Mouse (Mus musculus): ENCODE data around the gene Slc1a6. TPM values are rescaled to one million over a fixed set of nuclear protein-coding genes. Genes with fewer than 3 reads are reported as not detected.

The Slc1a6 gene
- polyA plus RNA-seq (2014; fragmentation: Nextera tagmentation; extraction: Ambion mirVana) = 0.45 and 0.73 TPM in 2 replicates

DNA sequence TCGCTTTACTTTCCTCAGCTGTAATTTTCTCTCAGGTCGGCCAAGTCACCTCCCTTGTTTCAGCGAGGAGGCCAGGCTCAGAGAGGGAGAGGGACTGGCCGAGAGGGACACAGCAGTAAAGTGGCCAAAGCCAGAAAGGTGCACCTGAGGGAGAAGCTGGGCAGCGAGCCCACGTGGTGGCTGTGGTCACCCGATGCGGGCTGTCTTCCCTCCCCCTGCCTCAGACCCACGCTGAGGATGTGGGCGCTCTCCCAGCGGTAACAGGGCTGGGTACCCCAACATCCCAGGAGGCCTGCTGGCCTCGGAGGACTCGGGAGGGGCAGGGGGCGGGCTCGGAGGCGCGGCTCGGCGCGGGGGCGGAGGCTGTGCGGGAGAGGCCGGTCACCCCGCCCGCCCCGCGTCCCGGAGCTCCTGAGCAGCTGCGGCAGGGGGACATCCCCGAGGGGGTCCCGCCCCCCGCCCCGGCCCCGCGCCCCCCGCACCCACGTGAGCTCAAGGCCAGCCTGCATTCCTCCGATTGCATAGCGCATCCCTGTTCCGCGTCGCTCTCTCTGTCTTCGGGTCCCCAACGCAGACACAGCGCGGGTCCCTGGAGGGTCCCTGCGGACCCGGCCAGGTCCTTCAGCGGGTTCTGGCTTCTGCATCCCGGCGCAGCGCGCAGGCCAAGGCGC, at the start of gene Slc1a6:
TSS of gene Slc1a6 (plus strand) at position 516 of the 671 bp plus-strand sequence.
- H3K4me2 ChIP-seq = peak within 1 kb of the TSS; percentile 78
- no peaks in the 10 kb centered on the region for H3K36me3 ChIP-seq (ENCODE audit: control insufficient read depth, insufficient read depth, low read length)
- H3K9ac ChIP-seq (ENCODE audit: low read depth, low read length) = peak within 1 kb of the TSS; percentile 34; the same call in 1 of the 2 replicates
- under 1% methylated on average over 49 of the region's 54 CpGs for WGBS
- H3K4me1 ChIP-seq (replicated peaks; ENCODE audit: control insufficient read depth, insufficient read depth, low read length) = no peaks in the 10 kb centered on the region
- no peak within 1 kb of the TSS for H3K27ac ChIP-seq (ENCODE audit: low read depth, low read length)
- no peaks in the 10 kb centered on the region for H3K9me3 ChIP-seq (ENCODE audit: control insufficient read depth, low read length)
- H3K27me3 ChIP-seq (replicated peaks; ENCODE audit: control insufficient read depth, insufficient read depth, low read length) = peaks cover 19% of the 10 kb centered on the region
- H3K4me3 ChIP-seq (ENCODE audit: low read depth, low read length) = peak within 1 kb of the TSS; percentile 46
- peak; percentile 43 for ATAC-seq (replicated peaks; ENCODE audit: low FRiP score)
- no peak for DNase-seq (ENCODE audit: low spot score)

DNA sequence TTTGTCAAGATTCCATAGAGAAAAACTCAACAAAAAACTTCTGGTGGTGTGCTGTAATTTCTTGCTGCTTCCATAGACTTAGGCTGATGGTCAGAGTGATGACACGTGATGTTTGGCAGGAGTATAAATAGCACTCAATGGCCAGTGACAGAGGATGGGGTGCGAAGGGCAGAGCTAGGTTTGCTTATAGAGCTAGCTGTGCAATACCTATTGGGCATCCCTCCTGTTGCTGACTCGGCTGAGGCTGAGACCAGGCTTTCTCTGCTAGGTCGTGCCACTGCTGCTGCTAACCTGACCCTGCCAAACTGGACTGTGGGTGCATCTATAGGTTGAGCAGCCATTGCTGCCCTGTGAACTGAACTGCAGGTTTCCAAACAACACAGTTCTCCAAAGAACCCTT, 40.5 kb upstream of the Slc1a6 start:
- no peak for DNase-seq (ENCODE audit: low spot score)
- Histone ChIP-seq H3K27me3 (replicated peaks; ENCODE audit: control insufficient read depth, insufficient read depth, low read length) (no peaks in the 10 kb centered on the region), H3K4me2 (no peak overlapping the region), H3K9me3 (ENCODE audit: control insufficient read depth, low read length) (no peaks in the 10 kb centered on the region; the same call in 1 of the 2 replicates), H3K27ac (ENCODE audit: low read depth, low read length) (no peak overlapping the region), H3K4me3 (ENCODE audit: low read depth, low read length) (no peak overlapping the region), H3K36me3 (ENCODE audit: control insufficient read depth, insufficient read depth, low read length) (no peaks in the 10 kb centered on the region), H3K4me1 (replicated peaks; ENCODE audit: control insufficient read depth, insufficient read depth, low read length) (no peaks in the 10 kb centered on the region), H3K9ac (ENCODE audit: low read depth, low read length) (no peak overlapping the region)
- no peak for ATAC-seq (replicated peaks; ENCODE audit: low FRiP score)
- 66% methylated on average over 4 of the region's 4 CpGs for WGBS

DNA sequence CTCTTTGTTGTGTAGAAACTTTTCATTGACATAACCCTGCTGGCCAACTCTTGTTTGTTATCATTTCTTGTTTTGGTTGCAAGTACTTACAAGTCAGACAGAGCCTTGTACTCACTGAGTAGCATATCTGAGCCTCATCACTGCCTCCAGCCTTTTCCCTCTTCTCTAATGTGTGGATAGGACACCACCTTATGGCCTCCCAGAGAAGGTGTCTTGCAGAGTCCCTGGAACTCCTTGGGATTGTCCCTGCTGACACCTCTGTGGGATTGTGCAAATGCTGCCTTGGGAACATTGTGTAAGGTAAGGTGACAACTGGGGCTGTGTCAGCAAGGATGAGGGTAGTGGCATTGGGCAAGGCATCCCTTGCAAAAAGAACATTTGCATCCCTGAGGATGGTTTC, 36.6 kb upstream of the Slc1a6 start:
- ATAC-seq (replicated peaks; ENCODE audit: low FRiP score) (no peak), DNase-seq (ENCODE audit: low spot score) (no peak)
- Histone ChIP-seq H3K27ac (ENCODE audit: low read depth, low read length) (no peak overlapping the region), H3K27me3 (replicated peaks; ENCODE audit: control insufficient read depth, insufficient read depth, low read length) (no peaks in the 10 kb centered on the region), H3K9me3 (ENCODE audit: control insufficient read depth, low read length) (no peaks in the 10 kb centered on the region; the same call in 1 of the 2 replicates), H3K4me2 (no peak overlapping the region), H3K4me1 (replicated peaks; ENCODE audit: control insufficient read depth, insufficient read depth, low read length) (no peaks in the 10 kb centered on the region), H3K36me3 (ENCODE audit: control insufficient read depth, insufficient read depth, low read length) (no peaks in the 10 kb centered on the region), H3K9ac (ENCODE audit: low read depth, low read length) (no peak overlapping the region), H3K4me3 (ENCODE audit: low read depth, low read length) (no peak overlapping the region)

DNA sequence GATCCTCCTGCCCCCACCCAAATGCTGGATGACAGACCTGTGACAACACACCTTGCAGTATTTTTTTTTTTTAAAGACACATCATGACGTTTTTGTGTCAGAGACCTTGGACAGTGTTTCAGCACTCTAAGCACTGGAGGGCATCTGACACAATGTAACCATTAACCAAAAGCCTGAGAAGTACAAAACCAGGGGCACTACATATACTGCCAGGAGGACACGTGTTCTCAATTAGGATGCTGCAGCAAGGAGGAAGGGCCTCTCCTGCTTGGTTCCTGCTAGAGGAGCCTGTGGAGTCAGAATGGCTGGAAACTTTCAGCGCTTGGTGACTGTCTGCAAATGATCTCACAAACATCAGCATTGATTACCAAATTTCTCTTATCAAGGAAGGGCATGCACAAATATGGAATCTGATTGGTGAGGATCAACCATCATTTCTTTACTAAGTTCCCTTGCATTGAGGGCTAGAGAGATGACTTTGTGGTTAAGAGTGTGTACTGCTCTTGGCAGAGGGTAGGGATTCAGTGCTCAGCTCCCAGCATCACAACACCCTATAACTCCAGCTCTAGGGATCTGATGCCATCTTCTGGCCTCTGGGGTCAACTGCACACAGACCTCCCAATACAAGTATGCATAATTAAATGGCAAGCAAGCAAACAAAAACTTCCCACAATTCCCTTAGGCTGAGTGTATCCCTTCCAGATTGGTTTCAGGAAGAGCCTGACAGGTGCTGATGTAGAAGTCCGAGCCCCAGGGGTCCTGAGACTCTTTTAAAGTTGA, 34.7 kb upstream of the Slc1a6 start:
- WGBS = 47% methylated on average over 4 of the region's 4 CpGs
- DNase-seq (ENCODE audit: low spot score) (no peak), ATAC-seq (replicated peaks; ENCODE audit: low FRiP score) (no peak)
- Histone ChIP-seq H3K9ac (ENCODE audit: low read depth, low read length) (no peak overlapping the region), H3K4me2 (no peak overlapping the region), H3K27ac (ENCODE audit: low read depth, low read length) (no peak overlapping the region), H3K36me3 (ENCODE audit: control insufficient read depth, insufficient read depth, low read length) (no peaks in the 10 kb centered on the region), H3K9me3 (ENCODE audit: control insufficient read depth, low read length) (no peaks in the 10 kb centered on the region; the same call in 1 of the 2 replicates), H3K27me3 (replicated peaks; ENCODE audit: control insufficient read depth, insufficient read depth, low read length) (no peaks in the 10 kb centered on the region), H3K4me1 (replicated peaks; ENCODE audit: control insufficient read depth, insufficient read depth, low read length) (no peaks in the 10 kb centered on the region), H3K4me3 (ENCODE audit: low read depth, low read length) (no peak overlapping the region)

DNA sequence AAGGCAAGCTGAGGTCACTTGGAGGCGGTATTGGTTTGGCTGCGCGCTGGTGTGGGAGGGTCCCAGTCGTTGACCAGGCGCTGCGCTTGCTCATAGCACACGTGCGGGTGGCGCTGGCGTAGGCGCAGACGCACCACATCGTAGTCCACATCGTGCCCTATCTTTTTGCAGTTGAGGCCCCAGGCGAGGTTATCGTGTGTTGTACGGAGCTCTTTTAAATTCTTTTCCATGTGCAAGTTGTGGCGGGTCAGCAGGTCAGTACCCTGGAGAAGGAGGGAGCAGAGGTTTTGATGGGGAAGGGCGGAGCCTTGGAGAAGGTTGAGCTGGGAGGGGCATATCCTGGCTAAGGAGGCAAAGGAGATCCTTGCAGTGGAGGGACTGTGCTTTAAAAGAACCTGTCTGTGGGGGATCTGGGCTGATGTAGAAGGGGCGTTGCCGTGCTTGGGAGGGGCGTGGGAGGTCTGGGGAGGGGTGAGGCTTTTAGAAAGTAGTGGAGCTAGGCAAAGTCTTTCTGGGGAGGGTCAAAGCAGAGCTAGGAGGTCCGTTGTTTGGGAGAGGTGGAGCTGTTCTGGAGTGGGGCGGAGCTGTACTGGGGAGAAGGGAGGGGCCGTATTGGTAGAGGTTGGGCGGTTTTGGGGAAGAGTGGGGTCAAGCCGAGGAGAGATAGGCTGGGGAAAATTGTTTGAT, 33.1 kb upstream of the Slc1a6 start:
- Histone ChIP-seq H3K27ac (ENCODE audit: low read depth, low read length) (no peak overlapping the region), H3K9me3 (ENCODE audit: control insufficient read depth, low read length) (no peaks in the 10 kb centered on the region), H3K4me2 (peak overlapping the region; percentile 56), H3K4me1 (replicated peaks; ENCODE audit: control insufficient read depth, insufficient read depth, low read length) (no peaks in the 10 kb centered on the region; the same call in 1 of the 2 replicates), H3K36me3 (ENCODE audit: control insufficient read depth, insufficient read depth, low read length) (no peaks in the 10 kb centered on the region), H3K4me3 (ENCODE audit: low read depth, low read length) (peak overlapping the region; percentile 31), H3K27me3 (replicated peaks; ENCODE audit: control insufficient read depth, insufficient read depth, low read length) (peaks cover 6% of the 10 kb centered on the region), H3K9ac (ENCODE audit: low read depth, low read length) (peak overlapping the region; percentile 14; the same call in 1 of the 2 replicates)
- ATAC-seq (replicated peaks; ENCODE audit: low FRiP score) = peak; percentile 41; the same call in 1 of the 2 replicates
- WGBS = 4% methylated on average over 27 of the region's 27 CpGs
- DNase-seq (ENCODE audit: low spot score) = no peak

DNA sequence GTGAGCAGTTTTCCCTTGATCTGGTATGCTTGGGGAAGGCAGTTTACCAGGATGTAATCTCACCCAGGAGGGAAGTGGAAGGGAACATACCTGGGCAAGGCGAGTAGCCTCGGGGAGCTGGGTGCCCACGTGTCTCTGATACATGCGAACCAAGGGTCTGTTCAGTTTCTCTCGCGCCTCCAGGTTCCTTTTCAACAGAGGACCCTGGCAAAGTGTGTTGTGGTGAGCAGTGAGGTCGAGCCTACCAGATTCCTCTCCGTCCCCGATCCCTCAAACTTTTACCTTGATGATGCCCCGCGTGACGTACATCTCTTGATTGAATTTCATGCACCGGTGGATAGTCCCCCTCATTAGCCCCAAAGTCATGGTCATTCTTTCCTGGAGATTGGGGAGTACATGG, 32.1 kb upstream of the Slc1a6 start:
- H3K9me3 ChIP-seq (ENCODE audit: control insufficient read depth, low read length) = no peaks in the 10 kb centered on the region
- no peak overlapping the region for H3K4me3 ChIP-seq (ENCODE audit: low read depth, low read length)
- H3K4me2 ChIP-seq = no peak overlapping the region
- no peak overlapping the region for H3K9ac ChIP-seq (ENCODE audit: low read depth, low read length)
- no peaks in the 10 kb centered on the region; the same call in 1 of the 2 replicates for H3K4me1 ChIP-seq (replicated peaks; ENCODE audit: control insufficient read depth, insufficient read depth, low read length)
- no peaks in the 10 kb centered on the region for H3K36me3 ChIP-seq (ENCODE audit: control insufficient read depth, insufficient read depth, low read length)
- 71% methylated on average over 13 of the region's 13 CpGs for WGBS
- DNase-seq (ENCODE audit: low spot score) (no peak), ATAC-seq (replicated peaks; ENCODE audit: low FRiP score) (no peak)
- no peak overlapping the region for H3K27ac ChIP-seq (ENCODE audit: low read depth, low read length)
- H3K27me3 ChIP-seq (replicated peaks; ENCODE audit: control insufficient read depth, insufficient read depth, low read length) = peaks cover 12% of the 10 kb centered on the region

DNA sequence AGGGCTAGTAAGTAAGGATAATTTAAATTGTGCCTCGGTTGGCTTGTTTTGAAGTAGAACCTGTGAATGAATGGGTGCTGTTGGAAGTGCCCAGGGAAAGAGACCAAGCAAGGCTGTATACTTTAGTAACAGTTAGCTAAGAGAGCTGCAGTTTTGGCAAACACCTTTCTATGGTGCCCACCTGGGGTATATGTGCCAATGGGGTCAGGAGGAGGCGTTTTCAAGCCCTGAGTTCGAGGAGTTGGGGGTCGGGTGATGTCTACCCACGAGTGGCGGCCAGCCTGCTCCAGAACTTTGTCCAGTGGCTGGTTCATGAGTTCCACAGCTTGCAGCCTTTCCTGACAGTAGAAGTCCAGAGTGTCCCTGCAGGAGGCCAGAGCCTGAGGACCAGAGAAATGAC, 31.4 kb upstream of the Slc1a6 start:
- Histone ChIP-seq H3K27ac (ENCODE audit: low read depth, low read length) (no peak overlapping the region), H3K27me3 (replicated peaks; ENCODE audit: control insufficient read depth, insufficient read depth, low read length) (peaks cover 12% of the 10 kb centered on the region)
- no peak for ATAC-seq (replicated peaks; ENCODE audit: low FRiP score)

DNA sequence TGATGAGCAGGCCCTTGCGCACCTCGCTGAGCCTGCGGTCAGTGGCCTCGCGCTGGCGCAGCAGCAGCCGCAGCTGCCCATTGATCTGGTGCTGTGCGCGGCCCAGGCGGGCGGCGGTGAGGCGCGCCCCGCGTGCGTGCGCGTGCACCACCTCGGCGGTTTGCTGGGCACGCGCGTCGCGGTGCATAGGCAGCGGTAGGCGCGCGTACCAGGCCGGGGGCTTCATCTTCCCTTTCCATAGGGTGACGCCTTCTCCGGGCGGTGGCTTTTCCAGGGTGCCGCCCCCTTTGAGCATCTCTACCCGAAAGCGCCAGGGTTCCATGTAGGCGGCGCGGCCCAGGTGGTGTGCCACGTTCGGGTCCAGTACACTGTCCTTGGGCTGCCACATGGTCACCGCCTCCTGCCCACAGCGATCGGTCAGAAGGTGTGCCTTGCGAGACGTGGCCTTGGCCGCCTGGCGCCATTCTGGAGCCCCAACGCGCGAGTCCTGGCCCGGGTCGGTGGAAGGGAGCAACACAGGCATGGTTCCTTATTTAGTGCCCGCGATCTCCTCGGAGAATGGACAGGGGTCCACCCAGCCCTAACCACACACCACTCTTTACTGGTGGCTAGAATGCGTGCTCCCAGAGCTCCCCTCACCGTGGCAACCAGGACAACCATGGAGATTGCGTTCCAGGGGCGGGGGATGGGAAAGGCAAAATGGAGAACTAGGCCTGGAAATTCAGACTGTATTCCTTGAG, 27.7 kb upstream of the Slc1a6 start, which contains the start of gene Ccdc105:
TSS of gene Ccdc105 (minus strand) at position 614 of the 740 bp plus-strand sequence.
- Histone ChIP-seq H3K9ac (ENCODE audit: low read depth, low read length) (peak within 1 kb of the TSS; percentile 4; the same call in 1 of the 2 replicates), H3K4me1 (replicated peaks; ENCODE audit: control insufficient read depth, insufficient read depth, low read length) (no peaks in the 10 kb centered on the region; the same call in 1 of the 2 replicates), H3K4me2 (peak within 1 kb of the TSS; percentile 66), H3K36me3 (ENCODE audit: control insufficient read depth, insufficient read depth, low read length) (no peaks in the 10 kb centered on the region), H3K27ac (ENCODE audit: low read depth, low read length) (no peak within 1 kb of the TSS), H3K4me3 (ENCODE audit: low read depth, low read length) (peak within 1 kb of the TSS; percentile 44), H3K9me3 (ENCODE audit: control insufficient read depth, low read length) (no peaks in the 10 kb centered on the region), H3K27me3 (replicated peaks; ENCODE audit: control insufficient read depth, insufficient read depth, low read length) (peaks cover 12% of the 10 kb centered on the region)
- 2% methylated on average over 61 of the region's 61 CpGs for WGBS
- ATAC-seq (replicated peaks; ENCODE audit: low FRiP score) (peak; percentile 76), DNase-seq (ENCODE audit: low spot score) (peak; percentile 64)

More for the DNA sequence above, 31.4 kb upstream of the Slc1a6 start:
- no peak overlapping the region for H3K4me2 ChIP-seq
- no peak overlapping the region for H3K9ac ChIP-seq (ENCODE audit: low read depth, low read length)
- H3K9me3 ChIP-seq (ENCODE audit: control insufficient read depth, low read length) = no peaks in the 10 kb centered on the region
- H3K4me1 ChIP-seq (replicated peaks; ENCODE audit: control insufficient read depth, insufficient read depth, low read length) = no peaks in the 10 kb centered on the region; the same call in 1 of the 2 replicates
- WGBS = 88% methylated on average over 6 of the region's 6 CpGs
- H3K36me3 ChIP-seq (ENCODE audit: control insufficient read depth, insufficient read depth, low read length) = no peaks in the 10 kb centered on the region
- H3K4me3 ChIP-seq (ENCODE audit: low read depth, low read length) = no peak overlapping the region
- no peak for DNase-seq (ENCODE audit: low spot score)
